Mouse (Mus musculus): ENCODE data around the gene Prrt1.

Prrt1 gene

DNA sequence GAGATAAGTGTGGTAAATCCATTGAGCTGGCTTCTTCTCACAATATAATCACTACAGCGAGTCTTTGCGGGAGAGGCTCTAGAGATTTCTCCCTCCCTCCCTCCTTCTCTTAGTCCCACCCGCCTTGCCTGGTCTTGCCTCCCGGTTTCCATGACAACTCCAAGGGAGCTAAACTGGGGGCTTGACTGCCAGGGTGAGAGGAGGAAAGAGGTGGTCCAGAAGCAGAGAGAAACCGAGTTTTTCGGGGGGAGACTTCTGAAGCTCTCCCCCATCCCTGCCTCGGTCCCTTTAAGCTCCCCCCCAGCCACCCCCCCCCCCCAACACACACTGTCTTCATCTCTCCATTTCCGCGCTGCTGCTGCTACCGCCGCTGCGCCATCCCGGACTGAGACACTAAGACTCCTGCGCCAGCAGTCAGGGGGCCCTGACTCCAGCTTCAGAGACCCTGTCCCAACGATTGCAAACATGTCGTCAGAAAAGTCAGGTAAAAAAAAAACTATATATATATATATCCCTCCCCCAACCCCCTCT, at the start of gene Prrt1:
Gene Prrt1, plus strand, starts transcription at position 313 of the 531 bp plus-strand sequence.
- no peak for DNase-seq (ENCODE audit: low read depth, low spot score)

DNA sequence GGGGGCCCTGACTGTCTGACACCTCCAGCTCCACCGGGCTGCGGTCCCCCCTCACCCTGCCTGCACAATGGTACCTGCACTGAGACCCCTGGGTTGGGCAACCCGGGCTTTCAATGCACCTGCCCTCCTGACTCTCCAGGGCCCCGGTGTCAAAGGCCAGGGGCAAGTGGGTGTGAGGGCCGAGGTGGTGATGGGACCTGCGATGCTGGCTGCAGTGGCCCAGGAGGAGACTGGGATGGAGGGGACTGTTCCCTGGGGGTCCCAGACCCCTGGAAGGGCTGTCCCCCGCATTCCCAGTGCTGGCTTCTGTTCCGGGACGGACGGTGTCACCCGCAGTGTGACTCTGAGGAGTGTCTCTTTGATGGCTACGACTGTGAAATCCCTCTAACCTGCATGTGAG, 46.8 kb upstream of the Prrt1 start:
- DNase-seq (ENCODE audit: low read depth, low spot score) = no peak

GRCm38 (mm10) chr17:34583397-34583796, 45.9 kb upstream of the Prrt1 start:
- no peak for DNase-seq (ENCODE audit: low read depth, low spot score)

GRCm38 (mm10) chr17:34583819-34584218, 45.5 kb upstream of the Prrt1 start:
- DNase-seq (ENCODE audit: low read depth, low spot score) = no peak

DNA sequence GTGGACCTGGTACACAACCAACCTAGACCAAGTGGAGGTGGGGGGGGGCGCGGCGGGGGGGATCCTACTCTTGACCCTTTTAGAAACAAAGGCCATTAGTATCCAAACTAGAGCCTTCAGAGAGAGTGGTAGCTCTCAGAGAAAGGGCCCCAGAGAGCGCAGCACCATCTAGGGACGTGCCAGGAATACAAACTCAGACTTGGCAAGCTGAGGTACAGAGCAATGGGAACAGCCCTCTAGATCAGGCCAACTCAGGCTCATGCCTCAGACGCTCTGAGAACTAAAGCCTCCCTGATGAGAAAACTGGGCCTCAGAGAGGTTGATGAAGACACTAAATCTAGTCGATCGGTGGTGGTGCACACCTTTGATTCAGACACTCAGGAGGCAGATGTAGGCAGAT, 44.2 kb upstream of the Prrt1 start:
- no peak for DNase-seq (ENCODE audit: low read depth, low spot score)

DNA sequence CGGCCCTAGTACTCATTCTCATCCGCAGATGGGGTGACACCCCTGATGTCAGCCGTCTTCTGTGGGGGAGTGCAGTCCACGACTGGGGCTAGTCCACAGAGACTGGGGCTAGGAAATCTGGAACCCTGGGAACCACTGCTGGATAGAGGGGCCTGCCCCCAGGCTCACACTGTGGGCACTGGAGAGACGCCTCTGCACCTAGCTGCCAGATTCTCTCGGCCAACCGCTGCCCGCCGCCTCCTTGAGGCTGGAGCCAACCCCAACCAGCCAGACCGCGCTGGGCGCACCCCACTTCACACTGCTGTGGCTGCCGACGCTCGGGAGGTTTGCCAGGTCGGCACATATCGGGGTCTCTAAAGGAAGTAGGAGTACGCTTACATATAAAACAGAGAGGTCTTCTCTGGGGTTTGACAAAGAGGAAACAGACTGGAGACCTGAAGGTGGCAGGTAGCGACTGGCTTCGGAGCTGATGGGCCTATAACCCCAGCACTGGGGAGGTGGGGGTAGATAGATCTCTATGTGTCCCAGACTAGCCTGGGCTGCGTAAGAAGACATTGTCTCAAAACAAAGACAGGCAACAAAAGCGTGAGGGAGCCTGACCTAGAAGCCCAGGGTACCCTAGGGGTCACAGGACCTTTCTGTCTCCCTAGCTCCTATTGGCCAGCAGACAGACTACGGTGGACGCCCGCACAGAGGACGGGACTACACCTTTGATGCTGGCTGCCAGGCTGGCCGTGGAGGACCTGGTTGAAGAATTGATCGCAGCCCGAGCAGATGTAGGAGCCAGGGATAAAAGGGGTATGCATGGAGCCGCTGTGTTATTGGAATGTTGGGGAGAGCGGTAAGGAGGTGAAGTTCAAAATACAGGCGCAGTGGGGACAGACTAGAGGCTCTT, 43.2 kb upstream of the Prrt1 start:
- DNase-seq (ENCODE audit: low read depth, low spot score) = no peak

DNA sequence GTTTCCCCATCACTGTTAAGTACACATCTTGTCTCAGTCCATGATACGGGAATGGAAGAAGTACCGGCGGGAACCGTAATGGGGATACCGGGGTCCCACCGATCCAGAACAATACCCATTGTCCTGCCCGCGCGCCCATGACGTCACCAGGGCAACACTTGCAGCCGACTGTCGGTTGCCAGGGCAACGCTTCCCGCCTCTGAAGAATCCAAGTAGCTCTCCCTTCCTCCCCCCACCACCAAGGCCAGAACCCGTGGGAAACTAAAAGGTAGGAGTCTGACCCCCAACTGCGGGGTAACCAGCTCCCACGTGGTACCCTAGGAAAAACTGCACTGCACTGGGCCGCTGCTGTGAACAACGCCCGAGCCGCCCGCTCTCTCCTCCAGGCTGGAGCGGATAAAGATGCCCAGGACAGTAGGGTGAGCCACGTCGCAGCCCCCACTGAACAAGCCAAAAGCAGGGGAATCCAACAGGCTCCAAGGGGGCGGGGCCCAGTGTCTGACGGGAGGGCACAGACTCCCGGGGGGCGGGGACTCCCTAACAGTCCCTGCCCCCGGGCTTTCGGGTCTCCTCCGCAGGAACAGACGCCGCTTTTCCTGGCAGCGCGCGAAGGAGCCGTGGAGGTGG, 42.4 kb upstream of the Prrt1 start:
- peak; percentile 85 for DNase-seq (ENCODE audit: low read depth, low spot score)

GRCm38 (mm10) chr17:34587423-34587811, 41.9 kb upstream of the Prrt1 start:
- DNase-seq (ENCODE audit: low read depth, low spot score) = peak; percentile 93

DNA sequence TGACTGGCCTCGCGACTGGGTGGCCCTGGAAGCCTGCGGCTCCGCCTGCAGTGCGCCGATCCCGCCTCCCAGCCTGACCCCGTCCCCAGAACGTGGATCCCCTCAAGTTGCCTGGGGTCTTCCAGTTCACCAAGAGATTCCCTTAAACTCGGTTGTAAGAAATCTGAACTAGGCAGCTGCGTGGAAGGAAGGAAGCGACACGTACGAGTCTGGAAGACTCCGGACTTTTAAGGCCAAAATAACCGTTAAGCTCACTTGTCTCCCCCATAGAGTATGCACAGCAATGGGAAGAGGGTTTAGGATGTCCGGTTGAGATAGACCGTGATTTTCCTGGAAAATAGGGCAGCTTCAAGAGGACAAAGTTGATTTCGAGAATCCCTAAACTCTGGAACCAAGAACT, 41.5 kb upstream of the Prrt1 start:
- no peak for DNase-seq (ENCODE audit: low read depth, low spot score)

GRCm38 (mm10) chr17:34588767-34589166, 40.6 kb upstream of the Prrt1 start:
- DNase-seq (ENCODE audit: low read depth, low spot score) = no peak

- no peak for DNase-seq (ENCODE audit: low read depth, low spot score)
Measured at GRCm38 (mm10) chr17:34589206-34589605, 40.1 kb upstream of the Prrt1 start.

- no peak for DNase-seq (ENCODE audit: low read depth, low spot score)
Measured at GRCm38 (mm10) chr17:34589681-34590101, 39.6 kb upstream of the Prrt1 start, which contains the start of gene Gpsm3. TSS of gene Gpsm3 (plus strand) at chr17:34589806.

GRCm38 (mm10) chr17:34590154-34590987, 39.0 kb upstream of the Prrt1 start:
- DNase-seq (ENCODE audit: low read depth, low spot score) = no peak

GRCm38 (mm10) chr17:34591029-34591993, 38.0 kb upstream of the Prrt1 start, which contains the start of gene Pbx2:
TSS of gene Pbx2 (plus strand) at chr17:34591266.
- DNase-seq (ENCODE audit: low read depth, low spot score) = peak; percentile 58

- DNase-seq (ENCODE audit: low read depth, low spot score) = peak; percentile 79
Measured at GRCm38 (mm10) chr17:34591994-34592375, 37.3 kb upstream of the Prrt1 start.

DNA sequence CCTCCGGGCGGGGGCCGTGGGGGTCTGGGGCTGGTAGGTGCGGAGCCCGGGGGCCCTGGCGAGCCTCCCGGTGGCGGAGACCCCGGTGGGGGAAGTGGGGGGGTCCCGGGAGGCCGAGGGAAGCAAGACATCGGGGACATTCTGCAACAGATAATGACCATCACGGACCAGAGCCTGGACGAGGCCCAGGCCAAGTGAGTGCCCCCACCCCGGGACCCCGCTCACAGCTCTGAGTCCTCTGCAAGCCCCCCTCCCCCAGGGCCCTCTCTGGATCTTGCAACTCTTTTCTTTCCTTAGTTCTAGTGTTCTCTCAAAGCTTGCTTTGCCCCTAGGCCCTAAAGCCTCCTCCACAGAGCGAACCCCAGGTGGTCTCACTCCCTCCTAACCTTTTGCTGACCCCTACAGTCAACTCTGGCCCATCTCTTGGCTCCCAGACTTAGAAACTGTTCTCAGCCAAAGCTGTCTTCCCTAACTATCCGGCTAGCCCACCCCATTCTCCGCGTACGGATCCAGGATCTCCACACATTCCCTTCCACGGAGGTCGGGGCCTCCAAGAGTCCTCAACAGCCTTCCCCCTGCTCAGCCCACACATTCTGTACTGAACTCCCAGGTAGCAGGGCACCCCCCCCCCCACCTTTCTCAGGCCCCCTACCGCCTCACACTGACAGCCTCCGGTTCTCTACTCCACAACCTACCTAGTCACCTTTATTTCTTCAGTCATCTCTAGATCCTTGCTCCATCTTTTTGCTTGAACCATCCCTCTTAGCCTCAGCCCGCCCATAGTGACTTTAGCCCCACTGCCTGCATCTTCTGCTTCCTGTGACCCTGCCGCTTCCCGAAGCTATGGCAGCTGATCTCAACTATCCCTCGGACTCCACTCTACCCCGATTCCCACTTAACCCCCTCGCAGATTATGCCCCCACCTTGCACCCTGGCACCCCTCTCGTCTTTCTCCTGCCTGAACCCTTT, 36.5 kb upstream of the Prrt1 start:
- peak; percentile 20 for DNase-seq (ENCODE audit: low read depth, low spot score)

- no peak for DNase-seq (ENCODE audit: low read depth, low spot score)
Measured at GRCm38 (mm10) chr17:34593752-34594525, 35.4 kb upstream of the Prrt1 start.

DNA sequence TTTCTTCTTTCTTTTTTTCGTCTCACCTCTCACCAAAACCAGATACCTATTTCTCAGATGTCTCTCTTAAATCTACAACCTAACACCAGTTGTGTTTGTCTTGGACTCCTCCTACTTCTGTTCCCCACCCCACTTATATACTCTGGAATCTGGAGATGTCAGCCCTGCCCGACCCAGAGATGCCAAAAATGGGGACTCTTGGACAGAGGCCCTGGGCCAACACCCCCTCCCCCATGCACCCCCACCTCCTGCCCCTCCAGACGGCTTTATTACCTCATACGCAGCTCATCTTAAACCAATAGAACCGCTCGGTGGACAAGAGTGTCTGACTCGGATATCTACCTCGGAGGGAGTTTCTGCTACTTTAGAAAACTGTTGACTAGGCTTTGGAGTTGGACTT, 33.2 kb upstream of the Prrt1 start:
- no peak for DNase-seq (ENCODE audit: low read depth, low spot score)
